Mouse (Mus musculus) liver, adult 2 months (tissue): ENCODE measurements around the gene Iqck.

ENCODE experiments used
- CTCF ChIP-seq: fragments of 200-500 bp; IDR thresholded peaks from 2 replicates; pipeline ENCODE4 v1.5.1; 2011; ENCODE audit warnings: low read depth, low read length, control low read depth
- POLR2A ChIP-seq: fragments of 200-500 bp; IDR thresholded peaks from 2 replicates; pipeline ENCODE4 v1.6.1; 2011; ENCODE audit warnings: low read length, control low read depth; ENCODE audit not compliant: insufficient read depth; ENCODE audit errors: extremely low read depth

DNA sequence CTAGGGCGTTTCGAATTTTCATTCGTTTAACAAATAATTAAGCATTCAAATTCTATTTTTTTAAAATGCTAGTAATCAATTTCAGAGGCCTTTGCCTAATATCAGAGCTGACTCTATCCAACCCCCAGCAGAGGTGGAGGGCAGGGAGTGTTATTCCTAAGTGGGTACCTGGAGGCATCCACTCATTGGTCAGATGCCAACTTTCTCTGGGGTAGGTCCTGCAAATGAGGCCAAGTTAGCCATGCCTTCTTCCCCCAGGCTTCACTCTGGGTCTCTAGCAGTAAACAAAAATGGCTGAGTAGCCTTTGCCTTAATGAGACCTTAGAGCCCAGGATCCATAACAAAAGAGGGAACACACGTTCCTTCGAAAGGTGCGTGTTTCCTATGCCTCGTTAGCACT, 123.6 kb downstream of the Iqck start:
- TF ChIP-seq CTCF (no peak), POLR2A (no peak)
